Comparison of ENCODE assay signal across 12 mouse cellular contexts in the genomic region with DNA sequence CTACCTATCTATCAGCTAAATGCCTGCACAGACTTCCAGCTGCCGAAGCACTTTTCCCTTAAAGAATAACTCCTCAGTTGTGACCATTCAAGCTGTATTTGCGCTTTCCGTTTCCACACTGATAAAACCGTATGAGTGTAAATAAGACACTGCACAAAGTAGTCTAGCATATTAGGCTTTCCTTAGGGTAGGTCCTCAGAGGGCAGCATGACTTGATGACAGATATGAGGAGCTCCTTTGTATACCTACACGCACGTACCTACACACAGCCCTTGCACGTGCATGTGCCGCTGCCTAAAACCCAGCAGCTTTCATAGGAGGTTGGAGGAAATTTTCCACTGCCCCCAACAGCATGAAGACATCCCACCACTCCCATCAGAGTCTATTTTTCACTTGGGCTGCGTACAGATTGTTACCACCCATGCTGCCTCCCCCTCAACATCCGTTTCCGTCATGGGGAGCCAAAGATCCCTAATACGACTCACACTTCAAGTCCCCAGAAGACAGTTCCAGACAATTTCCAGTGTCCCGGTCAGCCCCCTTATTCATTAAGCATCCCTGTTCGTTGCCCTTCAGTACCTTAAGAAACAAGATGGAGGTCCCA. TPM values are rescaled to one million over a fixed set of nuclear protein-coding genes. Genes with fewer than 3 reads are reported as not detected.
DNase-seq lines count a peak whose midpoint lies in the region; ATAC-seq lines count a peak whose summit lies in the region.
"Had no signal": no experiment of that assay in that cellular context is flagged by ENCODE, and none has a peak within 500 bp of the region (broad histone marks: within the 10 kb centered on the region; RNA-seq: fewer than 3 reads in every experiment).

No protein-coding gene starts in this region.

- H3K9me3 ChIP-seq in kidney, embryonic 14.5 days (ENCODE audit: control insufficient read depth, low read length) = no peaks in the 10 kb centered on the region
- H3K9me3 ChIP-seq: heart, embryonic 12.5 days had no signal

- no peaks in the 10 kb centered on the region for H3K4me1 ChIP-seq in kidney, embryonic 14.5 days (ENCODE audit: control insufficient read depth, insufficient read depth, low read length)

- H3K4me2 ChIP-seq in kidney, embryonic 14.5 days (replicated peaks; ENCODE audit: low read depth, low read length) = no peak overlapping the region
- H3K4me2 ChIP-seq: heart, embryonic 12.5 days had no signal

- DNase-seq in left cerebral cortex, adult 18-20 months (ENCODE audit: low spot score in 2 of 2) = peak; percentile 28 to 54
- DNase-seq in left cerebral cortex, adult 11 months (ENCODE audit: low spot score) = no peak
- DNase-seq in right cerebral cortex, postnatal 25 days = peak; percentile 31
- no peak for DNase-seq in right cerebral cortex, postnatal 14 days
- peak; percentile 13 to 28 for DNase-seq in layer of hippocampus, postnatal 10 days (ENCODE audit: low spot score in 2 of 2)
- peak; percentile 60 for DNase-seq in telencephalon, adult 2 months (ENCODE audit: low read depth, low spot score)
- DNase-seq in cerebellum, postnatal 36 days = no peak
- DNase-seq: adrenal gland, postnatal 14 days; thymus, postnatal 25 days had no signal

- H3K27me3 ChIP-seq in kidney, embryonic 14.5 days (ENCODE audit: control insufficient read depth, insufficient read depth, low read length) = no peaks in the 10 kb centered on the region
- H3K27me3 ChIP-seq: heart, embryonic 12.5 days had no signal

- no peak overlapping the region for H3K9ac ChIP-seq in kidney, embryonic 14.5 days (ENCODE audit: low read depth, low read length)
- H3K9ac ChIP-seq: heart, embryonic 12.5 days had no signal

- 93% methylated on average over 14 of the region's 14 CpGs for WGBS in kidney, embryonic 14.5 days

- no peaks in the 10 kb centered on the region for H3K36me3 ChIP-seq in kidney, embryonic 14.5 days (ENCODE audit: control insufficient read depth, insufficient read depth, low read length)
- H3K36me3 ChIP-seq: hindbrain, embryonic 10.5 days had no signal

- no peak overlapping the region for H3K27ac ChIP-seq in kidney, embryonic 14.5 days (ENCODE audit: low read depth, low read length)
- H3K27ac ChIP-seq: hindbrain, embryonic 10.5 days had no signal

- no peak overlapping the region for H3K4me3 ChIP-seq in kidney, embryonic 14.5 days (ENCODE audit: low read length)
- H3K4me3 ChIP-seq: heart, embryonic 12.5 days; hindbrain, embryonic 10.5 days had no signal

- no peak for ATAC-seq in kidney, embryonic 14.5 days (ENCODE audit: low FRiP score, low TSS enrichment)

RNA-seq across cellular contexts. Expression of a gene that starts 41.4 kb away (rescaled TPM):
- 100 to 1,000 TPM; 191 to 200 TPM for total RNA-seq in left cerebral cortex, adult 18-20 months (2021)
- 10 to 100 TPM; 83.9 to 88.5 TPM for total RNA-seq in layer of hippocampus, postnatal 10 days (2021)
- polyA plus RNA-seq in kidney, embryonic 14.5 days (2014; fragmentation: Nextera tagmentation; extraction: Ambion mirVana) = 13.9 and 16.6 TPM in 2 replicates

Comparison
In these comparisons a context has a peak if more than half of its experiments do, and no peak if none do; other contexts are left out.
1. DNase-seq: peak in left cerebral cortex, adult 18-20 months (2 of 2), right cerebral cortex, postnatal 25 days (single experiment), layer of hippocampus, postnatal 10 days (2 of 2) and telencephalon, adult 2 months (single experiment); none in left cerebral cortex, adult 11 months (single experiment), right cerebral cortex, postnatal 14 days (single experiment) and cerebellum, postnatal 36 days (0 of 2).